Mouse (Mus musculus) heart, embryonic 11.5 days (tissue): ENCODE data around the gene Ppip5k1. TPM values are rescaled to one million over a fixed set of nuclear protein-coding genes. Genes with fewer than 3 reads are reported as not detected.

Experiments
- ATAC-seq: fragments of 200-750 bp; cut with Nextera tagmentation; replicated peaks from 2 replicates; pipeline ENCODE4 v1.8.0; 2017; ENCODE audit warnings: moderate library complexity; ENCODE audit not compliant: insufficient number of reproducible peaks, low FRiP score, low TSS enrichment
- H3K27ac ChIP-seq: fragments of 300-500 bp; sonication (generic); 2 replicates; pipeline ENCODE4 v1.5.1; 2014; ENCODE audit warnings: mild to moderate bottlenecking, low read depth, low read length
- H3K27me3 ChIP-seq: fragments of 300-500 bp; sonication (generic); 2 replicates; pipeline ENCODE4 v1.6.1; 2014; ENCODE audit warnings: mild to moderate bottlenecking, low read length, mixed read lengths; ENCODE audit not compliant: control insufficient read depth, insufficient read depth
- H3K36me3 ChIP-seq: fragments of 300-500 bp; sonication (generic); 2 replicates; pipeline ENCODE4 v1.6.1; 2014; ENCODE audit warnings: mild to moderate bottlenecking, low read length, moderate library complexity, mixed read lengths; ENCODE audit not compliant: control insufficient read depth, insufficient read depth
- H3K4me1 ChIP-seq: fragments of 300-500 bp; sonication (generic); 2 replicates; pipeline ENCODE4 v1.6.1; 2014; ENCODE audit warnings: low read length; ENCODE audit not compliant: control insufficient read depth, insufficient read depth
- H3K4me2 ChIP-seq: fragments of 300-500 bp; sonication (generic); 2 replicates; pipeline ENCODE4 v1.6.1; 2014; ENCODE audit warnings: mild to moderate bottlenecking, moderate library complexity
- H3K4me3 ChIP-seq: fragments of 300-500 bp; sonication (generic); 2 replicates; pipeline ENCODE4 v1.5.1; 2014; ENCODE audit warnings: low read depth, low read length
- H3K9ac ChIP-seq: fragments of 300-500 bp; sonication (generic); 2 replicates; pipeline ENCODE4 v1.6.1; 2014; ENCODE audit warnings: mild to moderate bottlenecking, low read depth, low read length, moderate library complexity
- H3K9me3 ChIP-seq: fragments of 300-500 bp; sonication (generic); replicated peaks from 2 replicates; pipeline ENCODE4 v1.6.1; 2016; ENCODE audit warnings: low read length; ENCODE audit not compliant: control insufficient read depth
- WGBS: fragments of 180-500 bp; shearing (Covaris S2); extraction: QIAGEN DNeasy Blood & Tissue Kit; methylation state at CpG from one replicate; pipeline ENCODE4 v1.1.7; 2014; ENCODE audit not compliant: insufficient replicate concordance; 5-methylcytosine and 5-hydroxymethylcytosine counted together
- polyA plus RNA-seq: library from polyadenylated mRNA; unstranded; fragments of >200 nt; fragmentation: Nextera tagmentation; extraction: Ambion mirVana; gene quantifications from 2 replicates; pipeline ENCODE4 v1.2.1, GENCODE M21; 2014

Gene Ppip5k1
- polyA plus RNA-seq, 1 experiment from 2014 or later, result 11.5 TPM

GRCm38 (mm10) chr2:121271928-121272516, 83.2 kb downstream of the Ppip5k1 start:
- ATAC-seq, result no peak
- H3K9me3 ChIP-seq, result no peaks in the 10 kb centered on the region
- no peak overlapping the region for H3K27ac ChIP-seq

GRCm38 (mm10) chr2:121271236-121271927, 83.8 kb downstream of the Ppip5k1 start, which contains the start of gene Trp53bp1:
Gene Trp53bp1, minus strand, starts transcription at chr2:121271407.
- Histone ChIP-seq H3K9ac (peak within 1 kb of the TSS; percentile 83), H3K9me3 (no peaks in the 10 kb centered on the region), H3K36me3 (peaks cover 9% of the 10 kb centered on the region; the same call in 1 of the 2 replicates), H3K27me3 (no peaks in the 10 kb centered on the region), H3K4me1 (peaks cover 14% of the 10 kb centered on the region), H3K4me3 (peak within 1 kb of the TSS; percentile 91), H3K27ac (peak within 1 kb of the TSS; percentile 65), H3K4me2 (peak within 1 kb of the TSS; percentile 79)
- peak; percentile 99 for ATAC-seq
- WGBS, result under 1% methylated on average over 37 of the region's 37 CpGs

More at GRCm38 (mm10) chr2:121271928-121272516, 83.2 kb downstream of the Ppip5k1 start:
- Histone ChIP-seq H3K36me3 (peaks cover 9% of the 10 kb centered on the region; the same call in 1 of the 2 replicates), H3K27me3 (no peaks in the 10 kb centered on the region), H3K4me1 (peaks cover 14% of the 10 kb centered on the region), H3K4me3 (0 out of 2 replicates have a peak overlapping the region, but pooled peaks have one; percentile 91), H3K9ac (peak overlapping the region; percentile 83; the same call in 1 of the 2 replicates), H3K4me2 (peak overlapping the region; percentile 69)
- WGBS, result 24% methylated on average over 4 of the region's 4 CpGs

GRCm38 (mm10) chr2:121270521-121271235, 84.5 kb downstream of the Ppip5k1 start:
- Histone ChIP-seq H3K36me3 (peaks cover 9% of the 10 kb centered on the region; the same call in 1 of the 2 replicates), H3K4me3 (peak overlapping the region; percentile 91), H3K27me3 (no peaks in the 10 kb centered on the region), H3K9me3 (no peaks in the 10 kb centered on the region), H3K4me1 (peaks cover 14% of the 10 kb centered on the region), H3K4me2 (peak overlapping the region; percentile 79), H3K27ac (peak overlapping the region; percentile 65), H3K9ac (peak overlapping the region; percentile 83)
- peak; percentile 71 for ATAC-seq
- WGBS, result 2% methylated on average over 33 of the region's 35 CpGs

- WGBS, result 85% methylated on average over 8 of the region's 8 CpGs
- H3K36me3 ChIP-seq, result peaks cover 20% of the 10 kb centered on the region
- ATAC-seq, result no peak
- H3K4me1 ChIP-seq, result peaks cover 14% of the 10 kb centered on the region
- no peaks in the 10 kb centered on the region for H3K9me3 ChIP-seq
- H3K27me3 ChIP-seq, result no peaks in the 10 kb centered on the region
- H3K9ac ChIP-seq, result no peak overlapping the region
- no peak overlapping the region for H3K27ac ChIP-seq
- H3K4me3 ChIP-seq, result no peak overlapping the region
- no peak overlapping the region for H3K4me2 ChIP-seq
Measured at GRCm38 (mm10) chr2:121268446-121268845, 86.8 kb downstream of the Ppip5k1 start.

Other genes starting within 250 kb of the Ppip5k1 start
- not detected in 2 replicates for gene Tgm7, start 245.6 kb downstream of the Ppip5k1 start, polyA plus RNA-seq
- gene Adal, start 215.0 kb downstream of the Ppip5k1 start, polyA plus RNA-seq, result 14.3 and 14.6 TPM in 2 replicates
- gene Lcmt2, start 214.7 kb downstream of the Ppip5k1 start, polyA plus RNA-seq, result 14.0 and 17.6 TPM in 2 replicates
- 41.0 and 44.9 TPM in 2 replicates for gene Tubgcp4, start 184.7 kb downstream of the Ppip5k1 start, polyA plus RNA-seq
- gene Zscan29, start 184.3 kb downstream of the Ppip5k1 start, polyA plus RNA-seq, result 6.3 and 8.2 TPM in 2 replicates
- gene Trp53bp1, start 84.0 kb downstream of the Ppip5k1 start, polyA plus RNA-seq, result 60.1 and 63.5 TPM in 2 replicates
- 4.0 and 6.6 TPM in 2 replicates for gene Map1a, start 65.8 kb downstream of the Ppip5k1 start, polyA plus RNA-seq
- gene Ckmt1, start 2.3 kb upstream of the Ppip5k1 start, polyA plus RNA-seq, result 1.3 and 2.5 TPM in 2 replicates
- gene Strc, start 31.8 kb upstream of the Ppip5k1 start, polyA plus RNA-seq, result 0.03 TPM in 1 of 2 replicates, not detected in the other
- gene Pdia3, start 58.4 kb upstream of the Ppip5k1 start, polyA plus RNA-seq, result 489 and 639 TPM in 2 replicates
- 2.7 and 3.4 TPM in 2 replicates for gene Catsper2, start 58.4 kb upstream of the Ppip5k1 start, polyA plus RNA-seq
- gene Ell3, start 88.9 kb upstream of the Ppip5k1 start, polyA plus RNA-seq, result 1.6 and 2.4 TPM in 2 replicates
- gene Serf2, start 93.8 kb upstream of the Ppip5k1 start, polyA plus RNA-seq, result 603 and 608 TPM in 2 replicates
- gene Hypk, start 97.9 kb upstream of the Ppip5k1 start, polyA plus RNA-seq, result 118 and 124 TPM in 2 replicates
- 0.07 TPM in 1 of 2 replicates, not detected in the other for gene Serinc4, start 101.4 kb upstream of the Ppip5k1 start, polyA plus RNA-seq
- 45.0 and 48.8 TPM in 2 replicates for gene Mfap1b, start 118.7 kb upstream of the Ppip5k1 start, polyA plus RNA-seq
- 19.2 and 20.6 TPM in 2 replicates for gene Mfap1a, start 151.3 kb upstream of the Ppip5k1 start, polyA plus RNA-seq
- 7.1 and 10.0 TPM in 2 replicates for gene Wdr76, start 151.3 kb upstream of the Ppip5k1 start, polyA plus RNA-seq